Mouse (Mus musculus) bone marrow, adult 2 months (tissue): ENCODE measurements at regions not wholly inside any gene's neighbourhood (a gene's known extent, or its start where the extent isn't known, plus 50 kb on each side); places are given as distances from the start of the nearest gene placed in this dataset.

Source experiments
- H3K27ac ChIP-seq: fragments of 200-500 bp; 2 replicates; pipeline ENCODE4 v1.5.1; 2012; ENCODE audit warnings: low read depth, mild to moderate bottlenecking, control low read depth, inconsistent platforms, low read length; ENCODE audit not compliant: control insufficient read depth, poor library complexity, insufficient read depth
- H3K4me1 ChIP-seq: fragments of 200-500 bp; 2 replicates; pipeline ENCODE4 v1.6.1; 2011; ENCODE audit warnings: low read length; ENCODE audit not compliant: control insufficient read depth, insufficient read depth
- H3K4me3 ChIP-seq: fragments of 200-500 bp; replicated peaks from 2 replicates; pipeline ENCODE3; 2011; ENCODE audit warnings: mild to moderate bottlenecking, low read depth, low read length, control low read depth; ENCODE audit not compliant: control insufficient read depth
- CTCF ChIP-seq: fragments of 200-500 bp; IDR thresholded peaks from 2 replicates; pipeline ENCODE4 v1.5.1; 2011; ENCODE audit warnings: low read length, control low read depth; ENCODE audit not compliant: control insufficient read depth, insufficient read depth
- POLR2A ChIP-seq: fragments of 200-500 bp; IDR thresholded peaks from 2 replicates; pipeline ENCODE4 v1.6.1; 2011; ENCODE audit warnings: low read depth, mild to moderate bottlenecking, control low read depth, low read length, borderline replicate concordance; ENCODE audit not compliant: control insufficient read depth
- WGBS: fragments of 180-500 bp; shearing (Covaris S2); methylation state at CpG from one replicate; pipeline ENCODE4 v1.1.7; 2018; 5-methylcytosine and 5-hydroxymethylcytosine counted together

DNA sequence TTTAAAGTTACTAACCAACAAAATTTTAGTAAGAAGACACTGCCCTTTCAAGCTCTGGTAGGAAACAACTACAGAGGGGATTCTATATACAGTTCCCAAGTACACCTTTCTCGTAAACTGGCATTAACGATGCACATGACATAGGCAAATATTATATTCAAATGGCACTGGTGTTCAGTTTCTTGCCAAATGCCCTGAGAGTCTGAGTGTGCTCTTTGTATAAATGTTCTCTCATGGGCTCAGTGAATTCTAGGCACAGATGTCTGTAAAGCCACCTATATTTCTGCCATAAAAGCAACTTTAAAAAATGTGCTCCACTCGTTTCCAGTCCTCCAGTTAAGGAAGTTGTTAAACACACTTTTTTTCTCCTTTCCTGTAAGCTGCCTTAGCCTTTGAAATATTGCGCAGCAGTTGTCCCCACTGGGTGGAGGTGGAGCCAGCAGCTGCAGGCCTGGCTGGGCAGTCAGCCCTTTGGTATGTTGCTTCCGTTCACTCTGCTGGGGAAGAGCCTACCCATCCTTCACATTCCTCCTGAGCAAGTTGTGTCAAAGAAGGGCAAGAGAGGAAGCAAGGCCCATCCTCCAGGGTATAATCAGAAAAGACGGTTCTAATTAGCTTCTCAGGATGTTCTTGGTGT, 347.4 kb upstream of the Actbl2 start:
- Histone ChIP-seq H3K27ac (no peak overlapping the region), H3K4me1 (peaks cover 5% of the 10 kb centered on the region; the same call in 1 of the 2 replicates), H3K4me3 (no peak overlapping the region)
- WGBS, result 10% methylated on average over 6 of the region's 6 CpGs
- TF ChIP-seq POLR2A (no peak), CTCF (no peak)

DNA sequence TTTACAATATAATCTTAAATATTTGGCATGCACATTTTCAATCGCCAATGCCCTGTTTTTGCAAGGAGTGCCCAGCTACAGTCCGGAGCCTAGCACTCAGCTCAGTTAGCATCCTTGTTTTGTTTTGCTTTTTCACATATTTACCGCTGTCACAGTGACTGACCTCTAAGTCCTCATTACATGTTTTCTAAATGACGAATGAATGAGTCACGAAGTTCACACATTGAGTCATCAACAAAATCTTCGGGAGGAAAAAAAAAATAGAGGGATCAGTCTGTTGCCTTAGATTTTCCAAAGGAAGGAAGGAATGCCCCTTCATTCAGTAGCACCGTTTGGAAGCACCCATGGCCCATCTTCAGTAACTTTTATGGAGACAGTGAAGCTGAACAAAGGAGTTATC, 342.9 kb upstream of the Actbl2 start:
- TF ChIP-seq CTCF, result no peak
- TF ChIP-seq POLR2A, result no peak
- Histone ChIP-seq H3K4me1 (no peaks in the 10 kb centered on the region), H3K27ac (no peak overlapping the region), H3K4me3 (no peak overlapping the region)
- WGBS, result 78% methylated on average over 7 of the region's 7 CpGs

- H3K4me3 ChIP-seq, result no peak overlapping the region
- WGBS, result 74% methylated on average over 4 of the region's 4 CpGs
- H3K27ac ChIP-seq, result no peak overlapping the region
- TF ChIP-seq CTCF, result no peak
- TF ChIP-seq POLR2A, result no peak
- no peaks in the 10 kb centered on the region for H3K4me1 ChIP-seq
Observed at GRCm38 (mm10) chr13:110913177-110913576, 341.6 kb upstream of the Actbl2 start.

DNA sequence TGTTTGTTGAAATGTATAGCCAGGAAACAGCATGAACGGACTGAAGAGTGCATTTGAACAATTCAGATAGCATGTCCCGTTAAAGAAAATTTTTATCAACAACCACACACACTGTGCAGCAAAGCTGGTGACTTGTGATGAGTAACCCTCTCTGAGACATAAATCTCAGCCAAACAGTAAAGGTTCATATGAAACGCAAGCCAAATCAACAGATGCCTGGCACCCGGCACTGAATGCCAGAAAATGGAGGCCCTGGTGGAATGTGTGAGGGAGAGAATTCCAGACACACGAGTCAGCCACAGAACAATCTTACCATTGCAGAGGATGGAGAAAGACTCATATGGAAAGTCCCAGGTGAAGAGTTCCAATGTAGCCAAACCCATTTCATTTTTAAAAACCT, 341.1 kb upstream of the Actbl2 start:
- Histone ChIP-seq H3K4me3 (no peak overlapping the region), H3K4me1 (no peaks in the 10 kb centered on the region), H3K27ac (no peak overlapping the region)
- WGBS, result 78% methylated on average over 5 of the region's 5 CpGs
- TF ChIP-seq POLR2A (no peak), CTCF (no peak)

- WGBS, result 58% methylated on average over 1 of the region's 1 CpGs
- H3K4me1 ChIP-seq, result no peaks in the 10 kb centered on the region
- no peak overlapping the region for H3K4me3 ChIP-seq
- TF ChIP-seq CTCF, result no peak
- no peak for TF ChIP-seq POLR2A
- H3K27ac ChIP-seq, result no peak overlapping the region
Observed at GRCm38 (mm10) chr13:110915161-110915560, 339.7 kb upstream of the Actbl2 start.

- Histone ChIP-seq H3K4me1 (no peaks in the 10 kb centered on the region), H3K27ac (no peak overlapping the region), H3K4me3 (no peak overlapping the region)
- 71% methylated on average over 5 of the region's 5 CpGs for WGBS
- no peak for TF ChIP-seq POLR2A
- no peak for TF ChIP-seq CTCF
Observed at GRCm38 (mm10) chr13:110923936-110924335, 330.9 kb upstream of the Actbl2 start.

- no peak overlapping the region for H3K27ac ChIP-seq
- no peak overlapping the region for H3K4me3 ChIP-seq
- no peak for TF ChIP-seq CTCF
- TF ChIP-seq POLR2A, result no peak
- WGBS, result 81% methylated on average over 3 of the region's 3 CpGs
- no peaks in the 10 kb centered on the region for H3K4me1 ChIP-seq
Observed at GRCm38 (mm10) chr13:110924897-110925296, 329.9 kb upstream of the Actbl2 start.

DNA sequence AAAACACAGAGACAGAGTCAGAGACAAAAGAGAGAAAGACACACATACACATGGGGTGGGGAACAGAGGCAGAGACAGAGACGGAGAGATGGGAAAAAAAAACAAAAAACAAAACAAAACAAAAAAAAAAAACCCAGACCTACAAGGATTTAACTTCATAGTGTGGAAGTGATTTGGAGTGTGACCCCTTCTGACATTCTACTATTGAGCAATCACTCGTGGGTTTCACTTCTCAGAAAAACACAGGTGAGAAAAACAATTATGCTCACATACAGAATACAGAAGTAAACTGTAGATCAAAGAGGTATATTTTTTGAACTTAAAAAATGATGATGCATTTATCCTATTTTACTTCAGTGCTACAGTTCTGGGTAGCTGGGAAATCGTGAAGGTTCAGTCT, 326.7 kb upstream of the Actbl2 start:
- Histone ChIP-seq H3K4me1 (no peaks in the 10 kb centered on the region), H3K27ac (no peak overlapping the region), H3K4me3 (no peak overlapping the region)
- TF ChIP-seq CTCF (no peak), POLR2A (no peak)
- WGBS, result 47% methylated on average over 3 of the region's 3 CpGs

DNA sequence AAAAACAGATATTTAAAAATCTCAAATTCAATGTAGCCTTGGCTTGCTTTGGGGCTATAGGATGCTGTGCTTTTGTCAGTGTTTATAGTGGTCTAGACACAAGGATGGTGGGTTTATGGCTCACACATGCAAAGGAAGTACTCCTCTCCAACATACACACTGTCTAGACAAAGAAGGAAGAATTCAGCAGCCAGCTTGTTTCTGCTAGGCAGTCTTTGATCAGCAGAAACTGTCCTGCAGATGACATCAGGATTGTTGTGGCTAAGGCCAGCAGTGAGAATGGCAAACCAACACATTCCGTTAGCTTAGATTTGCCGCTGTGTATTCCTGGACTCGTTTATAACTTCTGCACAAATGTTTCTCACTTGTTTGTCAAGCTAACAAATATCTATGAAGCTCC, 325.9 kb upstream of the Actbl2 start:
- 76% methylated on average over 3 of the region's 3 CpGs for WGBS
- TF ChIP-seq CTCF, result no peak
- TF ChIP-seq POLR2A, result no peak
- H3K27ac ChIP-seq, result no peak overlapping the region
- no peaks in the 10 kb centered on the region for H3K4me1 ChIP-seq
- H3K4me3 ChIP-seq, result no peak overlapping the region
